Mouse (Mus musculus): ENCODE data around the gene Isoc2b. TPM values are rescaled to one million over a fixed set of nuclear protein-coding genes. Genes with fewer than 3 reads are reported as not detected.
"Not testable (repeated sequence)": the region's sequence is repeated elsewhere in the genome, so short reads cannot be mapped to it uniquely, and the experiment has no call there.

The Isoc2b gene
- polyA plus RNA-seq, 1 experiment from 2014 or later, result 5.3 TPM

- not testable (repeated sequence) for H3K36me3 ChIP-seq (ENCODE audit: control insufficient read depth, insufficient read depth, low read length); H3K27me3 ChIP-seq (replicated peaks; ENCODE audit: control insufficient read depth, insufficient read depth, low read length); ATAC-seq (replicated peaks; ENCODE audit: low FRiP score); H3K4me2 ChIP-seq; H3K9ac ChIP-seq (ENCODE audit: low read depth, low read length); H3K4me3 ChIP-seq (ENCODE audit: low read depth, low read length); H3K9me3 ChIP-seq (ENCODE audit: control insufficient read depth, low read length); H3K27ac ChIP-seq (ENCODE audit: low read depth, low read length); DNase-seq (ENCODE audit: low spot score)
- WGBS, result 85% methylated on average over 1 of the region's 1 CpGs
- H3K4me1 ChIP-seq (replicated peaks; ENCODE audit: control insufficient read depth, insufficient read depth, low read length), result peaks cover 14% of the 10 kb centered on the region
These were observed 9.0 kb upstream of the Isoc2b start for GRCm38 (mm10) chr7:4879036-4879435.

- Histone ChIP-seq H3K4me1 (replicated peaks; ENCODE audit: control insufficient read depth, insufficient read depth, low read length) (peaks cover 14% of the 10 kb centered on the region), H3K9me3 (ENCODE audit: control insufficient read depth, low read length) (peaks cover 5% of the 10 kb centered on the region; the same call in 1 of the 2 replicates), H3K36me3 (ENCODE audit: control insufficient read depth, insufficient read depth, low read length) (no peaks in the 10 kb centered on the region; the same call in 1 of the 2 replicates), H3K9ac (ENCODE audit: low read depth, low read length) (no peak overlapping the region), H3K27me3 (replicated peaks; ENCODE audit: control insufficient read depth, insufficient read depth, low read length) (no peaks in the 10 kb centered on the region), H3K4me3 (ENCODE audit: low read depth, low read length) (peak overlapping the region; percentile 62; the same call in 1 of the 2 replicates), H3K27ac (ENCODE audit: low read depth, low read length) (no peak overlapping the region), H3K4me2 (peak overlapping the region; percentile 94)
- no peak for ATAC-seq (replicated peaks; ENCODE audit: low FRiP score)
- DNase-seq (ENCODE audit: low spot score), result no peak
These were observed 8.1 kb upstream of the Isoc2b start for GRCm38 (mm10) chr7:4878186-4878585.

GRCm38 (mm10) chr7:4877226-4877625 lies 7.2 kb upstream of the Isoc2b start:
- 12% methylated on average over 11 of the region's 11 CpGs for WGBS
- Histone ChIP-seq H3K9ac (ENCODE audit: low read depth, low read length) (peak overlapping the region; percentile 71), H3K27me3 (replicated peaks; ENCODE audit: control insufficient read depth, insufficient read depth, low read length) (no peaks in the 10 kb centered on the region), H3K4me1 (replicated peaks; ENCODE audit: control insufficient read depth, insufficient read depth, low read length) (peaks cover 14% of the 10 kb centered on the region), H3K4me2 (peak overlapping the region; percentile 94), H3K27ac (ENCODE audit: low read depth, low read length) (peak overlapping the region; percentile 41; the same call in 1 of the 2 replicates), H3K4me3 (ENCODE audit: low read depth, low read length) (peak overlapping the region; percentile 62), H3K9me3 (ENCODE audit: control insufficient read depth, low read length) (peaks cover 5% of the 10 kb centered on the region; the same call in 1 of the 2 replicates), H3K36me3 (ENCODE audit: control insufficient read depth, insufficient read depth, low read length) (no peaks in the 10 kb centered on the region; the same call in 1 of the 2 replicates)
- no peak for DNase-seq (ENCODE audit: low spot score)
- peak; percentile 17; the same call in 1 of the 2 replicates for ATAC-seq (replicated peaks; ENCODE audit: low FRiP score)

GRCm38 (mm10) chr7:4876753-4877221 lies 6.7 kb upstream of the Isoc2b start, which contains the start of gene Isoc2a:
TSS of gene Isoc2a (plus strand) at chr7:4877153.
- no peaks in the 10 kb centered on the region for H3K27me3 ChIP-seq (replicated peaks; ENCODE audit: control insufficient read depth, insufficient read depth, low read length)
- WGBS, result under 1% methylated on average over 22 of the region's 22 CpGs
- ATAC-seq (replicated peaks; ENCODE audit: low FRiP score), result peak; percentile 99

GRCm38 (mm10) chr7:4866631-4867180 lies 3.4 kb downstream of the Isoc2b start:
- no peaks in the 10 kb centered on the region for H3K27me3 ChIP-seq (replicated peaks; ENCODE audit: control insufficient read depth, insufficient read depth, low read length)
- 48% methylated on average over 10 of the region's 10 CpGs for WGBS
- H3K9ac ChIP-seq (ENCODE audit: low read depth, low read length), result peak overlapping the region; percentile 81
- H3K36me3 ChIP-seq (ENCODE audit: control insufficient read depth, insufficient read depth, low read length), result no peaks in the 10 kb centered on the region
- 0 out of 2 replicates have a peak overlapping the region, but pooled peaks have one; percentile 44 for H3K27ac ChIP-seq (ENCODE audit: low read depth, low read length)
- ATAC-seq (replicated peaks; ENCODE audit: low FRiP score) (no peak), DNase-seq (ENCODE audit: low spot score) (no peak)
- no peaks in the 10 kb centered on the region for H3K9me3 ChIP-seq (ENCODE audit: control insufficient read depth, low read length)
- H3K4me3 ChIP-seq (ENCODE audit: low read depth, low read length), result peak overlapping the region; percentile 59
- H3K4me1 ChIP-seq (replicated peaks; ENCODE audit: control insufficient read depth, insufficient read depth, low read length), result 0 out of 2 replicates have a peak, but pooled peaks cover 2% of the 10 kb centered on the region
- peak overlapping the region; percentile 73 for H3K4me2 ChIP-seq

More at GRCm38 (mm10) chr7:4876753-4877221, 6.7 kb upstream of the Isoc2b start, which contains the start of gene Isoc2a:
- H3K4me1 ChIP-seq (replicated peaks; ENCODE audit: control insufficient read depth, insufficient read depth, low read length), result peaks cover 14% of the 10 kb centered on the region
- peak within 1 kb of the TSS; percentile 94 for H3K4me2 ChIP-seq
- H3K36me3 ChIP-seq (ENCODE audit: control insufficient read depth, insufficient read depth, low read length), result no peaks in the 10 kb centered on the region
- peaks cover under 1% of the 10 kb centered on the region; the same call in 1 of the 2 replicates for H3K9me3 ChIP-seq (ENCODE audit: control insufficient read depth, low read length)
- peak; percentile 91 for DNase-seq (ENCODE audit: low spot score)
- H3K9ac ChIP-seq (ENCODE audit: low read depth, low read length), result peak within 1 kb of the TSS; percentile 71
- peak within 1 kb of the TSS; percentile 65 for H3K27ac ChIP-seq (ENCODE audit: low read depth, low read length)
- H3K4me3 ChIP-seq (ENCODE audit: low read depth, low read length), result peak within 1 kb of the TSS; percentile 62

GRCm38 (mm10) chr7:4865579-4866493 lies 4.2 kb downstream of the Isoc2b start:
- DNase-seq (ENCODE audit: low spot score) (peak; percentile 94), ATAC-seq (replicated peaks; ENCODE audit: low FRiP score) (peak; percentile 100)
- WGBS, result 3% methylated on average over 40 of the region's 40 CpGs
- no peaks in the 10 kb centered on the region for H3K9me3 ChIP-seq (ENCODE audit: control insufficient read depth, low read length)
- no peaks in the 10 kb centered on the region for H3K36me3 ChIP-seq (ENCODE audit: control insufficient read depth, insufficient read depth, low read length)
- peak overlapping the region; percentile 73 for H3K4me2 ChIP-seq
- no peaks in the 10 kb centered on the region for H3K27me3 ChIP-seq (replicated peaks; ENCODE audit: control insufficient read depth, insufficient read depth, low read length)
- peak overlapping the region; percentile 81 for H3K9ac ChIP-seq (ENCODE audit: low read depth, low read length)
- H3K4me1 ChIP-seq (replicated peaks; ENCODE audit: control insufficient read depth, insufficient read depth, low read length), result 0 out of 2 replicates have a peak, but pooled peaks cover 2% of the 10 kb centered on the region
- H3K4me3 ChIP-seq (ENCODE audit: low read depth, low read length), result peak overlapping the region; percentile 59
- peak overlapping the region; percentile 44; the same call in 1 of the 2 replicates for H3K27ac ChIP-seq (ENCODE audit: low read depth, low read length)

GRCm38 (mm10) chr7:4865090-4865489 lies 5.0 kb downstream of the Isoc2b start:
- no peaks in the 10 kb centered on the region for H3K9me3 ChIP-seq (ENCODE audit: control insufficient read depth, low read length)
- peak; percentile 52 for ATAC-seq (replicated peaks; ENCODE audit: low FRiP score)
- H3K4me2 ChIP-seq, result peak overlapping the region; percentile 73
- no peak overlapping the region for H3K27ac ChIP-seq (ENCODE audit: low read depth, low read length)
- no peaks in the 10 kb centered on the region for H3K36me3 ChIP-seq (ENCODE audit: control insufficient read depth, insufficient read depth, low read length)
- H3K27me3 ChIP-seq (replicated peaks; ENCODE audit: control insufficient read depth, insufficient read depth, low read length), result no peaks in the 10 kb centered on the region
- H3K9ac ChIP-seq (ENCODE audit: low read depth, low read length), result peak overlapping the region; percentile 80
- WGBS, result 61% methylated on average over 5 of the region's 5 CpGs
- H3K4me1 ChIP-seq (replicated peaks; ENCODE audit: control insufficient read depth, insufficient read depth, low read length), result 0 out of 2 replicates have a peak, but pooled peaks cover 2% of the 10 kb centered on the region
- no peak for DNase-seq (ENCODE audit: low spot score)
- peak overlapping the region; percentile 59 for H3K4me3 ChIP-seq (ENCODE audit: low read depth, low read length)

- no peak overlapping the region for H3K9ac ChIP-seq (ENCODE audit: low read depth, low read length)
- no peaks in the 10 kb centered on the region for H3K27me3 ChIP-seq (replicated peaks; ENCODE audit: control insufficient read depth, insufficient read depth, low read length)
- H3K4me2 ChIP-seq, result no peak overlapping the region
- no peaks in the 10 kb centered on the region for H3K36me3 ChIP-seq (ENCODE audit: control insufficient read depth, insufficient read depth, low read length)
- 82% methylated on average over 5 of the region's 5 CpGs for WGBS
- H3K4me1 ChIP-seq (replicated peaks; ENCODE audit: control insufficient read depth, insufficient read depth, low read length), result 0 out of 2 replicates have a peak, but pooled peaks cover 2% of the 10 kb centered on the region
- no peak overlapping the region for H3K4me3 ChIP-seq (ENCODE audit: low read depth, low read length)
- H3K27ac ChIP-seq (ENCODE audit: low read depth, low read length), result no peak overlapping the region
- no peaks in the 10 kb centered on the region for H3K9me3 ChIP-seq (ENCODE audit: control insufficient read depth, low read length)
- ATAC-seq (replicated peaks; ENCODE audit: low FRiP score) (no peak), DNase-seq (ENCODE audit: low spot score) (no peak)
These were observed 5.8 kb downstream of the Isoc2b start for GRCm38 (mm10) chr7:4864130-4864845.

Measured in liver, embryonic 11.5 days (tissue).